Mouse (Mus musculus) kidney, postnatal 0 days (tissue): ENCODE measurements around the gene Ncam1. TPM values are rescaled to one million over a fixed set of nuclear protein-coding genes. Genes with fewer than 3 reads are reported as not detected.
A peak's percentile ranks its signal among the peaks of the same experiment; 100 is the strongest.

Experiments used
- ATAC-seq: fragments of 200-750 bp; cut with Nextera tagmentation; replicated peaks from 2 replicates; pipeline ENCODE4 v1.8.0; 2017; ENCODE audit warnings: low read depth, moderate number of reproducible peaks, moderate TSS enrichment, moderate library complexity; ENCODE audit not compliant: low FRiP score
- DNase-seq: peaks from one replicate; pipeline ENCODE4 v3.0.0-alpha.2; 2016; ENCODE audit warnings: low spot score
- H3K27ac ChIP-seq: fragments of 300-500 bp; sonication (generic); 2 replicates; pipeline ENCODE4 v1.5.1; 2014; ENCODE audit warnings: mild to moderate bottlenecking
- H3K27me3 ChIP-seq: fragments of 300-500 bp; sonication (generic); 2 replicates; pipeline ENCODE4 v1.6.1; 2014; ENCODE audit warnings: low read length, mixed read lengths; ENCODE audit not compliant: insufficient read depth
- H3K36me3 ChIP-seq: fragments of 300-500 bp; sonication (generic); 2 replicates; pipeline ENCODE4 v1.6.1; 2014; ENCODE audit warnings: low read length, mixed read lengths; ENCODE audit not compliant: insufficient read depth
- H3K4me1 ChIP-seq: fragments of 300-500 bp; sonication (generic); replicated peaks from 2 replicates; pipeline ENCODE4 v1.6.1; 2014; ENCODE audit warnings: antibody characterized with exemption, low read length, mixed read lengths; ENCODE audit not compliant: insufficient read depth
- H3K4me2 ChIP-seq: fragments of 300-500 bp; sonication (generic); 2 replicates; pipeline ENCODE4 v1.6.1; 2014; ENCODE audit warnings: mild to moderate bottlenecking, low read length, moderate library complexity, mixed read lengths
- H3K4me3 ChIP-seq: fragments of 300-500 bp; sonication (generic); replicated peaks from 2 replicates; pipeline ENCODE4 v1.5.1; 2014; ENCODE audit warnings: low read depth, low read length
- H3K9ac ChIP-seq: fragments of 300-500 bp; sonication (generic); 2 replicates; pipeline ENCODE4 v1.6.1; 2014; ENCODE audit warnings: low read depth, low read length
- H3K9me3 ChIP-seq: fragments of 300-500 bp; sonication (generic); replicated peaks from 2 replicates; pipeline ENCODE4 v1.6.1; 2016; ENCODE audit warnings: low read length, inconsistent platforms, mixed read lengths
- CTCF ChIP-seq: IDR thresholded peaks from 2 replicates; pipeline ENCODE4 v1.5.1; 2016; ENCODE audit warnings: antibody characterized with exemption, low read depth, mild to moderate bottlenecking, moderate library complexity
- WGBS: fragments of 180-500 bp; shearing (Covaris S2); extraction: QIAGEN DNeasy Blood & Tissue Kit; methylation state at CpG from one replicate; pipeline ENCODE4 v1.1.7; 2014; 5-methylcytosine and 5-hydroxymethylcytosine counted together
- polyA plus RNA-seq: library from polyadenylated mRNA; unstranded; fragments of >200 nt; fragmentation: Nextera tagmentation; extraction: Ambion mirVana; gene quantifications from 2 replicates; pipeline ENCODE4 v1.2.1, GENCODE M21; 2015

Gene Ncam1
- polyA plus RNA-seq, 1 experiment from 2014 or later, result 81.2 TPM

DNA sequence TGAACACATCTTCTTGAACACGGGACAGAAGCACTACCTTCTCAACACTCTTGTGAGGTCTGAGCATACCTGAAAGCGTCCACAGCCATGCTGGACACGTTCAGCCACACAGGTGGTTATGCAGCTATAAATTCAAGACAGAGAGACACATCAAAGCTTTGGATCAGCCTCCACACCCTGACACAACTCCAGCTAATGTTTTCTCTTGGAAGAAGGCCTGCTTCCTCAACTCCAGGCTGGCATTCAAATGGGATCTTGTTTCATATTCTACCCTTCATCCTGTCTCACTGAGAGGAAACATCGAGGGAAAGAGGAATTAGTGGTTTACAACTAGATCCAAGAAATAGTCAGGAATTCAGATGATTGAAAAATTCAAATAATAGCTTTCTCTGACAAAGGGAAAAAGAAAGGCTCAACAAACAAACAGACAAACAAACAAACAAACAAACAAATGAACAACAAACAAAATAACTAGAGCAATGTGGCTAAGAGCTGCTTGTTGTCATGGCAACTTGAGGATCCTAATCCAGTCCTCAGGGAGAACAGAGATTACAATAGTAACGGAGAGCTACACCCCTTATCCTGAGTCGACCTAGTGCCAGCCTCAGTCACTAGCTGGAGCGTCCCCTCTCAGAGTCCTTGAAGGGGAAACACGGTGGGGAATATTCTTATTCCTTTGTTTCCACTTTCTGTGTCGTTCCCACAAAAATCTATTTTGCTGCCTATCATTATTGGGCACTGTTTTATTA, 175.6 kb downstream of the Ncam1 start:
- Histone ChIP-seq H3K4me3 (no peak overlapping the region), H3K4me2 (no peak overlapping the region), H3K27me3 (no peaks in the 10 kb centered on the region), H3K4me1 (no peaks in the 10 kb centered on the region), H3K9ac (no peak overlapping the region), H3K36me3 (no peaks in the 10 kb centered on the region), H3K27ac (no peak overlapping the region), H3K9me3 (no peaks in the 10 kb centered on the region)
- DNase-seq (no peak), ATAC-seq (no peak)
- WGBS, result 80% methylated on average over 9 of the region's 9 CpGs
- TF ChIP-seq CTCF, result no peak

DNA sequence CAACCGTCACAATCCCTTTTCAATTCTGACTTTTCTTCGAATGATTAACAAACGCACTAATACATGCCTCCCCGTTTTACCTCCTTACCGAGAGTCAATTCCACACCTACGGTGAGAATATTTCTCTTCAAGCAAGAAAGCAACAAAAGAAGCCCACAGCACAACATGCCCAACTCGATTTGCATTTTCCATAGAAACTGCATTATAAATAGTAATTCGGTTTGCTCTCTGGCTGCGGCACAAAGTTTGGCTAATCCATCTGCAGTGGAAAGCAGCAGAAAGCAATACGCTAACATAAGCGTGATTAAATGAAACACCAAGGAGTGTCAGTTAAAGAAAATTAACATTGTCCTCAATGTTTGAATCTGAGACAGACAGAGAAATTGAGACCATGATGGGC, 177.0 kb downstream of the Ncam1 start:
- Histone ChIP-seq H3K4me1 (no peaks in the 10 kb centered on the region), H3K9ac (no peak overlapping the region), H3K36me3 (no peaks in the 10 kb centered on the region), H3K9me3 (no peaks in the 10 kb centered on the region), H3K27me3 (no peaks in the 10 kb centered on the region), H3K4me2 (no peak overlapping the region), H3K4me3 (no peak overlapping the region), H3K27ac (no peak overlapping the region)
- ATAC-seq, result no peak
- 94% methylated on average over 11 of the region's 11 CpGs for WGBS
- DNase-seq, result no peak
- no peak for TF ChIP-seq CTCF

DNA sequence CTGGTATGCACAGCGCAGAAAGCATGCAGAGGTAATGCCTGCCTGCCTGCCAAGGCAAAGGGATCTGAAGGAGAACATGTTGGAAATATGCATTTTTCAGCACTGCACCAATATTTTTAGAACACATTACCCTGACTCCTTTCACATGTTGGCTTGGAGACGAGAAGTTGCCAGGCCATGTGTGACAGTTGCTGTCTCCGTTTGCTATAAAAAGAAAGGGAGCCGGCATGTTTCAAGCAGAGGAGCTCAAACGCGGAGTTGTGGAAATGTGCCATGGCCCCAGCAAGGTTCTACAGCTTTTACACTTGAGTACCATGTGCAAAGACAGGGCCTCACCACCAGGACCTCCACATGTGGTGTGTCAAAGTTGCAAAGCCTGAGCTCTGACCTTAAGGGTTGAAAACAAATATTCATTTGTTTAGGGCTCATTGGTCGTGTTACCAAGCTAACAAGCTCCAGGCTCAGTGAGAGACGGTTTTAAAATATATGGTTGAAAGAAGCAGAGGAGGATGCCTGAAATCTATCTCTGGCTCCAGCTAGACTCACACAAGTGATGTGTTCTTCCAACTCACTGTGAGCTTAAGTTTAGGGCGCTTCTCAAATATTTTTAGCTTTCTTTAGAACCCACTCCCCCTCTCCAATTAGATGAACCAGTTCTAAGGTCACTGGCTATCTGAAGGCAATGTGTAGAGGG, 179.9 kb downstream of the Ncam1 start:
- Histone ChIP-seq H3K36me3 (no peaks in the 10 kb centered on the region), H3K27me3 (no peaks in the 10 kb centered on the region), H3K9me3 (no peaks in the 10 kb centered on the region), H3K4me3 (no peak overlapping the region), H3K4me1 (no peaks in the 10 kb centered on the region), H3K9ac (no peak overlapping the region), H3K4me2 (no peak overlapping the region), H3K27ac (no peak overlapping the region)
- 68% methylated on average over 9 of the region's 9 CpGs for WGBS
- peak; percentile 16 for DNase-seq
- ATAC-seq, result no peak
- TF ChIP-seq CTCF, result no peak

DNA sequence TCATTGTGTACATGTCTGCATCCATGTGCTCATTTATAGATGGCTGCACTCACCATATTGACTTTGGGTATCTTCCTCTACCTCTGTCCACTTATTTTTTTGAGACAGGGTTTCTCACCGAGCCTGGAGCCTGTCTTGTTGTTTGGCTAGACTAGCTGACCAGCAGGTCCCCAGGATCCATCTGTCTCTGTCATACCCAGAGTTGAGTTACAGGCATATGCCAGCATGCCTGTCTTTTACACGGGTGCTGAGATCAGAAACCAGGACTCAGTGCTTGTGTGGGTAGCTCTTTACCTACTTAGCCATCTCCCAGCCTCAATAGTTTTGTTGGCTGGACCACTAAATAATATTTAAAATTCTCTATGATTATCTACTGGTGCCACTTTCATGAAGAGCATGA, 180.5 kb downstream of the Ncam1 start:
- Histone ChIP-seq H3K36me3 (no peaks in the 10 kb centered on the region), H3K4me1 (no peaks in the 10 kb centered on the region), H3K4me3 (no peak overlapping the region), H3K4me2 (no peak overlapping the region), H3K9me3 (no peaks in the 10 kb centered on the region), H3K9ac (no peak overlapping the region), H3K27ac (no peak overlapping the region), H3K27me3 (no peaks in the 10 kb centered on the region)
- 61% methylated on average over 2 of the region's 2 CpGs for WGBS
- no peak for TF ChIP-seq CTCF
- ATAC-seq, result no peak
- DNase-seq, result no peak

DNA sequence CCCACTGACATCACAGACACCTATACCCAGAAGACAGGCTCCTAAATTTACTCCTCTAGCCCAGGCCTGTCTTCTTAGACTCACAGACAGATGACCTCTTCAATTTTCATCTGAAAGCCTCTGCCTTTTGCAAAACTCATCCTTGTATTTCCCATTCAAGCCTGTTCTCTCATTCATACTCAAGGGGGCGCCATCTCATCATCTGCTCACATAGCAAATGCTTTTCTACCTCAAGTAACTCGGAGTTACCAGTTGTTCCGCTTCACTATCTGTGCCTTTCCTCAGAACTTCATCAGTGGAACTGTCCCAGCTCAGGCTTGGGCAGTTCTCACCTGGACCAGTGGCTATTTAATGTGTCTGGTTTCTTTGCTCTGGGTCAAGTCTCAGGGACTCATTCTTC, 181.5 kb downstream of the Ncam1 start:
- peak; percentile 80 for DNase-seq
- Histone ChIP-seq H3K27me3 (no peaks in the 10 kb centered on the region), H3K9ac (no peak overlapping the region), H3K4me1 (no peaks in the 10 kb centered on the region), H3K27ac (no peak overlapping the region), H3K4me2 (no peak overlapping the region), H3K36me3 (no peaks in the 10 kb centered on the region), H3K4me3 (no peak overlapping the region), H3K9me3 (no peaks in the 10 kb centered on the region)
- 16% methylated on average over 3 of the region's 3 CpGs for WGBS
- TF ChIP-seq CTCF, result peak; percentile 85
- ATAC-seq, result no peak

DNA sequence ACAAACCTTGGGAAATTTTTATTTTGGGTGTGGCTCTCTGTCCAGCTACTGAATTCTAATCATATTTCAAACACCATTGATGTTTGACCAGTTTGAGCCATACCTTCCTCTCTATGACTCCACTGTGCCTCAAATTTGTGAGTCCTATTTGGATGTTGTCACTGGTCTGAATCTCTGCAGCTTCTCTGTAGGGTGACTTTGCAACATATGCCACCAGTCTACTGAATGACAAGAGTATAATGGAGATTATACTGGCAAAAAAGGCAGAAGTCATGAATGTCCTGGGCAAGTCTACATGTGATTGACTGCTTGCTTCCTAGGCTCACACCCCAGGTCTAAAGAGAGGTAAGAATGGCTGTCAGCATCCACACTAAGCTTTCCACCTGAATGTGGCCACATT, 186.3 kb downstream of the Ncam1 start:
- Histone ChIP-seq H3K4me3 (no peak overlapping the region), H3K9ac (no peak overlapping the region), H3K36me3 (no peaks in the 10 kb centered on the region), H3K4me1 (no peaks in the 10 kb centered on the region), H3K9me3 (no peaks in the 10 kb centered on the region), H3K27me3 (no peaks in the 10 kb centered on the region), H3K4me2 (no peak overlapping the region), H3K27ac (no peak overlapping the region)
- no peak for TF ChIP-seq CTCF
- DNase-seq, result no peak
- ATAC-seq, result no peak
